Mouse (Mus musculus) liver, embryonic 15.5 days (tissue): ENCODE results near the gene Slc30a10. TPM values are rescaled to one million over a fixed set of nuclear protein-coding genes. Genes with fewer than 3 reads are reported as not detected.

ENCODE experiments used
- ATAC-seq: fragments of 200-750 bp; cut with Nextera tagmentation; 2 replicates; pipeline ENCODE4 v1.8.0; 2017; ENCODE audit warnings: moderate number of reproducible peaks, mild to moderate bottlenecking, moderate library complexity; ENCODE audit not compliant: insufficient read depth
- H3K27ac ChIP-seq: fragments of 300-500 bp; sonication (generic); replicated peaks from 2 replicates; pipeline ENCODE4 v1.5.1; 2015; ENCODE audit warnings: mild to moderate bottlenecking, inconsistent platforms
- H3K27me3 ChIP-seq: fragments of 300-500 bp; sonication (generic); 2 replicates; pipeline ENCODE4 v1.6.1; 2015; ENCODE audit warnings: mild to moderate bottlenecking, inconsistent platforms
- H3K36me3 ChIP-seq: fragments of 300-500 bp; sonication (generic); replicated peaks from 2 replicates; pipeline ENCODE4 v1.6.1; 2015; ENCODE audit warnings: moderate library complexity, mild to moderate bottlenecking, inconsistent platforms
- H3K4me1 ChIP-seq: fragments of 300-500 bp; sonication (generic); replicated peaks from 2 replicates; pipeline ENCODE4 v1.6.1; 2015; ENCODE audit warnings: inconsistent platforms
- H3K4me2 ChIP-seq: fragments of 300-500 bp; sonication (generic); 2 replicates; pipeline ENCODE4 v1.6.1; 2015; ENCODE audit warnings: moderate library complexity, mild to moderate bottlenecking, inconsistent platforms
- H3K4me3 ChIP-seq: fragments of 300-500 bp; sonication (generic); replicated peaks from 2 replicates; pipeline ENCODE4 v1.5.1; 2015; ENCODE audit warnings: mild to moderate bottlenecking, inconsistent platforms
- H3K9ac ChIP-seq: fragments of 300-500 bp; sonication (generic); 2 replicates; pipeline ENCODE4 v1.6.1; 2015; ENCODE audit warnings: moderate library complexity, mild to moderate bottlenecking, inconsistent platforms
- H3K9me3 ChIP-seq: fragments of 300-500 bp; sonication (generic); replicated peaks from 2 replicates; pipeline ENCODE4 v1.6.1; 2016; ENCODE audit warnings: inconsistent platforms
- WGBS: fragments of 180-500 bp; shearing (Covaris S2); methylation state at CpG from one replicate; pipeline ENCODE4 v1.1.7; 2015; ENCODE audit warnings: mixed read lengths; ENCODE audit not compliant: insufficient replicate concordance; 5-methylcytosine and 5-hydroxymethylcytosine counted together
- polyA plus RNA-seq: library from polyadenylated mRNA; unstranded; fragments of >200 nt; fragmentation: Nextera tagmentation; extraction: Ambion mirVana; gene quantifications from 2 replicates; pipeline ENCODE4 v1.2.1, GENCODE M21; 2015

Slc30a10 gene
- polyA plus RNA-seq, 1 experiment from 2014 or later: 13.0 TPM

DNA sequence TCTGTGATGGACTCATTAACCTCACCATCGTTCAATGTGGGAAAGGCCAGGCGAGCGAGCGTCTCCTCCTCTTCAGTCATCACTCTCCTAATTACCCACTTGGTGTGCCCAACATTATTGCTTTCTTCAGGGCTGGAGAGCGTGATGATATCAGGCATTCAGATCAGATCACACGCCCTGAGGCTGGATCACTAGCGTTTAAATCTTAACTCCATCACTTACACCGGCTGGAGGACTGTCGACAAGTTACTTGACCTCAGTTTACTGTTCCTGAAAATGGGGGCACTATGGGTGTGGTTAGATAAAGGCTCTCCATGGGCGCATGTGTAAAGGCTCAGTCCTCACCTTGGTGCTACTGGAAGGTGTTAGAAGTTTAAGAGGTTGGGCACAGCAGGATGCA, 61.4 kb downstream of the Slc30a10 start:
- no peaks in the 10 kb centered on the region for H3K9me3 ChIP-seq
- no peaks in the 10 kb centered on the region for H3K36me3 ChIP-seq
- H3K4me3 ChIP-seq: peak overlapping the region; percentile 17
- peak; percentile 8 for ATAC-seq
- WGBS: 47% methylated on average over 10 of the region's 10 CpGs
- H3K4me1 ChIP-seq: peaks cover 35% of the 10 kb centered on the region
- H3K27me3 ChIP-seq: peaks cover 7% of the 10 kb centered on the region; the same call in 1 of the 2 replicates
- peak overlapping the region; percentile 55 for H3K4me2 ChIP-seq
- H3K9ac ChIP-seq: peak overlapping the region; percentile 0; the same call in 1 of the 2 replicates
- H3K27ac ChIP-seq: peak overlapping the region; percentile 87

DNA sequence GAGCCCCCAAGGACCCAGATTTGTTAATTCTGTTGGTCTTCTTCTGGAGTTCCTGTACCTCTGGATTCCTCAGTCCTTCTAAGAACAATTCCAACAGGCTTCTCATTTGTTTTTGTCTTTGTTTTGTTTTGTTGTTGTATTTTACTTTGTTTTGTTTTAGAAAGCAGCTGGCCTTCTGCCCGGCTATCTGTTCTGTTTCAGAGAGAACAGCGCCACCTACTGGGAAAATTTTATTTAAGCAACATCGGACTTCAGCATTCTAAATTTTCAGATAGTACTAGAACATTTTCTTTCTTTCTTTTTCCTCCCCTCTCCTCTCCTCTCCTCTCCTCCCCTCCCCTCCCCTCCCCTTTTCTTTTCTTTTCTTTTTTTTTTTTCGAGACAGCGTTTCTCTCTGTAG, 62.9 kb downstream of the Slc30a10 start:
- Histone ChIP-seq H3K36me3 (no peaks in the 10 kb centered on the region), H3K4me2 (peak overlapping the region; percentile 21; the same call in 1 of the 2 replicates), H3K9me3 (no peaks in the 10 kb centered on the region), H3K4me1 (peaks cover 35% of the 10 kb centered on the region), H3K27ac (peak overlapping the region; percentile 87), H3K9ac (no peak overlapping the region), H3K27me3 (no peaks in the 10 kb centered on the region), H3K4me3 (no peak overlapping the region)
- no peak for ATAC-seq
- WGBS: under 1% methylated on average over 3 of the region's 5 CpGs

Other genes starting within 250 kb of the Slc30a10 start
- 17.3 and 18.9 TPM in 2 replicates for gene Iars2, start 125.5 kb upstream of the Slc30a10 start, polyA plus RNA-seq
- gene Bpnt1, start 122.7 kb upstream of the Slc30a10 start, polyA plus RNA-seq: 10.3 and 11.1 TPM in 2 replicates
- gene Eprs, start 91.8 kb upstream of the Slc30a10 start, polyA plus RNA-seq: 71.4 and 76.7 TPM in 2 replicates